Mouse (Mus musculus) heart, embryonic 10.5 days (tissue): ENCODE measurements around the gene Cul1. TPM values are rescaled to one million over a fixed set of nuclear protein-coding genes. Genes with fewer than 3 reads are reported as not detected.
"Not testable (repeated sequence)": the region's sequence is repeated elsewhere in the genome, so short reads cannot be mapped to it uniquely, and the experiment has no call there.

Experiments used
- DNase-seq: peaks from one replicate; pipeline ENCODE4 v3.0.0-alpha.2; 2017; ENCODE audit warnings: low spot score
- H3K27ac ChIP-seq: fragments of 300-500 bp; sonication (generic); 2 replicates; pipeline ENCODE4 v1.5.1; 2016; ENCODE audit warnings: mild to moderate bottlenecking
- H3K27me3 ChIP-seq: fragments of 300-500 bp; sonication (generic); 2 replicates; pipeline ENCODE4 v1.6.1; 2016; ENCODE audit warnings: mild to moderate bottlenecking; ENCODE audit not compliant: poor library complexity, insufficient read depth, severe bottlenecking
- H3K36me3 ChIP-seq: fragments of 300-500 bp; sonication (generic); 2 replicates; pipeline ENCODE4 v1.6.1; 2016; ENCODE audit warnings: mild to moderate bottlenecking, moderate library complexity
- H3K4me1 ChIP-seq: fragments of 300-500 bp; sonication (generic); 2 replicates; pipeline ENCODE4 v1.6.1; 2016; ENCODE audit warnings: mild to moderate bottlenecking
- H3K4me3 ChIP-seq: fragments of 300-500 bp; sonication (generic); 2 replicates; pipeline ENCODE4 v1.5.1; 2016; ENCODE audit warnings: mild to moderate bottlenecking, moderate library complexity
- H3K9me3 ChIP-seq: fragments of 300-500 bp; sonication (generic); 2 replicates; pipeline ENCODE4 v1.6.1; 2016; ENCODE audit warnings: mild to moderate bottlenecking, moderate library complexity
- WGBS: fragments of 180-500 bp; shearing (Covaris S2); methylation state at CpG from one replicate; pipeline ENCODE4 v1.1.7; 2016; 5-methylcytosine and 5-hydroxymethylcytosine counted together
- polyA plus RNA-seq: library from polyadenylated mRNA; unstranded; fragments of >200 nt; fragmentation: Nextera tagmentation; extraction: Ambion mirVana; gene quantifications from 2 replicates; pipeline ENCODE4 v1.2.1, GENCODE M21; 2016

Cul1 gene
- polyA plus RNA-seq: 137 and 157 TPM in 2 replicates

GRCm38 (mm10) chr6:47453098-47453497, at the start of gene Cul1:
Gene Cul1 (plus strand): TSS chr6:47453398.
- no peak for DNase-seq
- WGBS: 53% methylated on average over 2 of the region's 2 CpGs

GRCm38 (mm10) chr6:47404419-47405382, 48.5 kb upstream of the Cul1 start:
- H3K27ac ChIP-seq: no peak overlapping the region
- no peaks in the 10 kb centered on the region for H3K4me1 ChIP-seq
- H3K9me3 ChIP-seq: no peaks in the 10 kb centered on the region
- H3K4me3 ChIP-seq: no peak overlapping the region
- WGBS: 87% methylated on average over 11 of the region's 11 CpGs
- H3K27me3 ChIP-seq: no peaks in the 10 kb centered on the region
- no peaks in the 10 kb centered on the region for H3K36me3 ChIP-seq
- no peak for DNase-seq

More at GRCm38 (mm10) chr6:47453098-47453497, at the start of gene Cul1:
- no peaks in the 10 kb centered on the region for H3K36me3 ChIP-seq
- H3K4me1 ChIP-seq: peaks cover 15% of the 10 kb centered on the region
- no peaks in the 10 kb centered on the region for H3K9me3 ChIP-seq
- H3K27ac ChIP-seq: peak within 1 kb of the TSS; percentile 100
- peak within 1 kb of the TSS; percentile 96 for H3K4me3 ChIP-seq
- no peaks in the 10 kb centered on the region for H3K27me3 ChIP-seq

GRCm38 (mm10) chr6:47412886-47413606, 40.2 kb upstream of the Cul1 start:
- Histone ChIP-seq H3K4me3 (no peak overlapping the region), H3K27me3 (no peaks in the 10 kb centered on the region), H3K36me3 (no peaks in the 10 kb centered on the region), H3K27ac (no peak overlapping the region), H3K4me1 (no peaks in the 10 kb centered on the region), H3K9me3 (no peaks in the 10 kb centered on the region)
- no peak for DNase-seq
- WGBS: 28% methylated on average over 4 of the region's 4 CpGs

- Histone ChIP-seq H3K27me3 (no peaks in the 10 kb centered on the region), H3K4me1 (no peaks in the 10 kb centered on the region), H3K27ac (no peak overlapping the region), H3K4me3 (no peak overlapping the region), H3K36me3 (no peaks in the 10 kb centered on the region), H3K9me3 (no peaks in the 10 kb centered on the region)
- WGBS: 43% methylated on average over 2 of the region's 2 CpGs
- DNase-seq: no peak
Measured at GRCm38 (mm10) chr6:47413656-47414055, 39.5 kb upstream of the Cul1 start.

GRCm38 (mm10) chr6:47418691-47419090, 34.5 kb upstream of the Cul1 start:
- WGBS: 74% methylated on average over 3 of the region's 3 CpGs
- H3K9me3 ChIP-seq: no peaks in the 10 kb centered on the region
- DNase-seq: no peak
- H3K4me3 ChIP-seq: no peak overlapping the region
- no peaks in the 10 kb centered on the region for H3K36me3 ChIP-seq
- no peaks in the 10 kb centered on the region for H3K27me3 ChIP-seq
- no peak overlapping the region for H3K27ac ChIP-seq
- H3K4me1 ChIP-seq: no peaks in the 10 kb centered on the region

- H3K36me3 ChIP-seq: no peaks in the 10 kb centered on the region
- no peak overlapping the region for H3K27ac ChIP-seq
- no peak overlapping the region for H3K4me3 ChIP-seq
- no peaks in the 10 kb centered on the region for H3K27me3 ChIP-seq
- no peaks in the 10 kb centered on the region for H3K9me3 ChIP-seq
- DNase-seq: no peak
- H3K4me1 ChIP-seq: no peaks in the 10 kb centered on the region
Measured at GRCm38 (mm10) chr6:47420156-47420555, 33.0 kb upstream of the Cul1 start.

- Histone ChIP-seq H3K27ac (no peak overlapping the region), H3K9me3 (no peaks in the 10 kb centered on the region), H3K36me3 (no peaks in the 10 kb centered on the region), H3K4me3 (no peak overlapping the region), H3K27me3 (no peaks in the 10 kb centered on the region), H3K4me1 (no peaks in the 10 kb centered on the region)
- WGBS: 89% methylated on average over 1 of the region's 1 CpGs
- DNase-seq: no peak
Measured at GRCm38 (mm10) chr6:47421221-47421620, 32.0 kb upstream of the Cul1 start.

- 68% methylated on average over 1 of the region's 1 CpGs for WGBS
- no peaks in the 10 kb centered on the region for H3K9me3 ChIP-seq
- H3K27me3 ChIP-seq: no peaks in the 10 kb centered on the region
- no peaks in the 10 kb centered on the region for H3K36me3 ChIP-seq
- no peak overlapping the region for H3K27ac ChIP-seq
- DNase-seq: no peak
- H3K4me1 ChIP-seq: no peaks in the 10 kb centered on the region
- H3K4me3 ChIP-seq: no peak overlapping the region
Measured at GRCm38 (mm10) chr6:47426136-47426535, 27.1 kb upstream of the Cul1 start.

GRCm38 (mm10) chr6:47426556-47426955, 26.6 kb upstream of the Cul1 start:
- not testable (repeated sequence) for H3K4me3 ChIP-seq, H3K27ac ChIP-seq, H3K9me3 ChIP-seq, DNase-seq, H3K27me3 ChIP-seq, H3K4me1 ChIP-seq, H3K36me3 ChIP-seq
- WGBS: 83% methylated on average over 4 of the region's 4 CpGs

GRCm38 (mm10) chr6:47432795-47433194, 20.4 kb upstream of the Cul1 start:
- not testable (repeated sequence) for H3K9me3 ChIP-seq, H3K27me3 ChIP-seq, DNase-seq, H3K36me3 ChIP-seq, H3K4me3 ChIP-seq, H3K27ac ChIP-seq, H3K4me1 ChIP-seq
- WGBS: 88% methylated on average over 12 of the region's 12 CpGs

GRCm38 (mm10) chr6:47440080-47440479, 13.1 kb upstream of the Cul1 start:
- WGBS: 74% methylated on average over 2 of the region's 2 CpGs
- Histone ChIP-seq H3K4me1 (no peaks in the 10 kb centered on the region), H3K27me3 (no peaks in the 10 kb centered on the region), H3K27ac (no peak overlapping the region), H3K4me3 (no peak overlapping the region), H3K9me3 (no peaks in the 10 kb centered on the region), H3K36me3 (no peaks in the 10 kb centered on the region)
- no peak for DNase-seq

GRCm38 (mm10) chr6:47447658-47448057, 5.5 kb upstream of the Cul1 start:
- Histone ChIP-seq H3K4me3 (no peak overlapping the region), H3K4me1 (no peaks in the 10 kb centered on the region), H3K36me3 (no peaks in the 10 kb centered on the region), H3K27ac (no peak overlapping the region), H3K27me3 (no peaks in the 10 kb centered on the region), H3K9me3 (no peaks in the 10 kb centered on the region)
- no peak for DNase-seq
- WGBS: 77% methylated on average over 1 of the region's 1 CpGs

- Histone ChIP-seq H3K4me1 (peaks cover 15% of the 10 kb centered on the region), H3K27ac (peak overlapping the region; percentile 100), H3K36me3 (no peaks in the 10 kb centered on the region), H3K27me3 (no peaks in the 10 kb centered on the region), H3K9me3 (no peaks in the 10 kb centered on the region), H3K4me3 (peak overlapping the region; percentile 96)
- DNase-seq: peak; percentile 91
- under 1% methylated on average over 42 of the region's 42 CpGs for WGBS
Measured at GRCm38 (mm10) chr6:47453522-47454130, 428 bp downstream of the Cul1 start.
